Mouse (Mus musculus) adrenal gland, adult 2 months (tissue): ENCODE measurements around the gene Atad5. TPM values are rescaled to one million over a fixed set of nuclear protein-coding genes. Genes with fewer than 3 reads are reported as not detected.
"Not testable (repeated sequence)": the region's sequence is repeated elsewhere in the genome, so short reads cannot be mapped to it uniquely, and the experiment has no call there.

Source experiments
- DNase-seq: peaks from one replicate; pipeline ENCODE4 v3.0.0; 2021
- polyA plus RNA-seq: library from polyadenylated mRNA; depleted of rRNA; stranded (reverse); fragments of >200 nt; gene quantifications from 2 replicates; pipeline ENCODE4 v1.2.3, GENCODE M21; 2012
- total RNA-seq, 2 experiments: library from RNA; stranded (reverse); gene quantifications; 2 replicates each; pipeline ENCODE4 v1.2.3; 2021

The Atad5 gene
- total and polyA plus RNA-seq, 3 experiments, result 0.42 to 1.9 (median 1.3) TPM

DNA sequence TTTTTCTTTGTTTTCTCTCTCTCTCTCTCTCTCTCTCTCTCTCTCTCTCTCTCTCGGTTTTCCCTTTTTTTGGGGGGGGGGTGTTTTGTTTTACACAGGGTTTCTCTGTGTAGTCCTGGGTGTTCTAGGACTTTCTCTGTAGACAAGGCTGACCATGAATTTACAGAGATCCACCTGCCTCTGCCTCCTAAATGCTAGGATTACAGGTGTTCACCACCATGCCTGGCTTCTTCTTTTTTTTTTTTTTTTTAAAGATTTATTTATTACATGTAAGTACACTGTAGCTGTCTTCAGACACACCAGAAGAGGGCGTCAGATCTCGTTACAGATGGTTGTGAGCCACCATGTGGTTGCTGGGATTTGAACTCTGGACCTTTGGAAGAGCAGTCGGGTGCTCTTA is 59.8 kb downstream of the Atad5 start:
- not testable (repeated sequence) for DNase-seq

DNA sequence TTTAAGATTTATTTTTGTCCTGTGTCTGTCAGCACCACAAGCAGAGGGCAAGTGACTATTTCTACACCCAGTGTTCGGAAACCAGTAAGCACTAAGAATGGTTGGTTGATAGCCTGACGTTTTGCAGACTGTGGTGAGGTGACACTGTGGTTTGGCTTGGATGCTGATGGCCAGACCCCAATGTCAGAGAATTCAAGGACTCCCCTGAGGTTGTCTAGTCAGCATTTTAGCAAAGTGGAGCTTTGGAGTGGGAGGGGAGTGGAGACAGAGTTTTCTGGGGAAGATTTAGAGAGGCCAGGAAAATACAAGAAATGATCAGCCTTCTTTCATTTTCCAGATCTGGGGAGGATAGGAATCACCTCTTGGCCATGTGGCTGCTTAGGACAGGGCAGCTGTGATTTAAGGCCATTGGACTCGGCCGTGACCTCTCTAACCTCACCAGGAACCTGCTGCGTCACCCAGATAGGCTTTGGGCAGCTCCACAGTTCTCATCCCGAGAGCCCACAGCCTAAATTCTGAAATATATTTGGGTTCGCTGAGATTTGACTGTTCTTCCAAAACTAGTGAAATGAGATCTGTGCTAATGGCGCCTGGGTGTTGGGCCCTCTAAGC is 60.3 kb downstream of the Atad5 start:
- peak; percentile 56 for DNase-seq

DNA sequence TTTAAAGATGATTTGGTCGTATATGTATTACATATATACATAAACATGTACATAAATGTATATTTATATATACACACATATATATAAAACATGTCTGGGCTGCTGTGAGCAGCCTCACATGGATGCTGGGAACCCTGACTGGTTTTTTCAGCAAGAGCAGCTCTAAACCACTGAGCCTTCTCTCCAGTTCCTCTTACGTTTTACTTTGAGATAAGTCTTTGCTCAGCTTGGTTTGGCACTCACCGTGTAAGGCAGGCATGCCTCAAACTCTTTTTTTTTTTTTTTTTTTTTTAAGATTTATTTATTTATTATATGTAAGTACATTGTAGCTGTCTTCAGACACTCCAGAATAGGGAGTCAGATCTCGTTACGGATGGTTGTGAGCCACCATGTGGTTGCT is 61.4 kb downstream of the Atad5 start:
- DNase-seq, result no peak

DNA sequence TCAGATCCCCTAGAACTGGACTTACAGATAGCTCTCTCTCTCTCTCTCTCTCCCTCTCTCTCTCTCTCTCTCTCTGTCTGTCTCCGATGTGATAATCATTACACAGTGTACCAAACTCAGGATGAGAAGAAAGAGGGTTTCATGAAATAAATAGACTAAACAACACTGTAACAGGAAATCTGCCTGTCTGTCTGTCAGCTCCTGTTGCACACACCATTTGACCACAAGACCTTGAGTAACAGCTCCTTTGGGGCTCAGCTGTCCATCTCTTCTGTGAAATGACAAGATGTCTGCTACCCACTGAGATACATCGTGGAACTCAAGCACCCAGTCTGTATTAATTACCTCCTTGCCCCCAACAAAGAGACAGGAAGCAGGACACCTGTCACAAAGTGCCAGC is 62.3 kb downstream of the Atad5 start:
- no peak for DNase-seq

DNA sequence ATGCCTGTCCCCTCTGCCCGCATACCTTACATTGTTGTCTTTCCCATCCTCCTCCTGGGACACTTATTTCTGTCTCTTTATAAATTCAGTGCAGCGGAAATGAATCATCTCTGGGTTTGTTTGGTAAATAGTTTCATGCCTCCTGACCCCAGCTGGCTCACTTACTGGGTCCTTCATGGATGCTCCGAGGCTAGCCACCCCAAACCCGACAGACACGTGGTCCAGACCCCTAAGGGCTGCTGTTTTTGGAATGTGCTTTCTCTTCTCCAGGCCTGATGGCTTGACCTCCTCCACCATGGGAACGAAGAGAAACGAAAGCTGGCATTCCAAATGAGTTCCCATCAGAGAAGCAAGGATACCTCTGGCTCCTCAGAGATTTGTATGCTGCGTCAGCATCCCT is 63.2 kb downstream of the Atad5 start:
- no peak for DNase-seq

DNA sequence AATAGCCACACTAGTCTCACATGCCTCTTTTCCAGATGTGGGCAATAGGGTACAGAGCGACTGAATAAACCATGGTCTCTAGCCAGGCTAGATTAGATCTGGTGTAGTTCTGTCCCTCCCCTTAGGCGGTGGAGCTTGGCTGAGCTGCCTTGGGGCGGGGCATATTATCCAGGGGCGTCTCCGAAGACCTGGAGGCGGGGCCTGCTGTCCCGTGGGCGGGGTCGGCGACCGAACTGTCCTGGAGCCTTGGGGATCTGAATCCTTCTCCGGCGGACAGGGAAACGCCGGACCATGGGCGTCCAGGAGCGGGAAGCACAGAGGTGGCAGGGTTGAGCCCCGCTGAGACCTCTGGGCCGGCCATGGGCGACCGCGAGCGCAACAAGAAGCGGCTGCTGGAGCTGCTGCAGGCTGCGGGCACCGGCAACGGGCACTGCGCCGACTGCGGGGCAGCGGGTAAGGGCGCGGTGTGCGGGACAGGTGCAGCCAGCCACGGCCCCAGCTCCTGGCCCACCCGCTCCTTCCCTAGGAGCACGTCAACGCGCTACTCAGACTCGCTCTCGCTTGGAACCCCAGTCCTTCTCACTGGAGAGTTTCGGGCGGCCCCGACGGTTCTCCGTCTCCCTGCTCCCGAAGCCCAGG is 64.8 kb downstream of the Atad5 start, which contains the start of gene Adap2:
Gene Adap2 (plus strand): TSS at position 249 of the 639 bp plus-strand sequence.
- DNase-seq, result peak; percentile 97

DNA sequence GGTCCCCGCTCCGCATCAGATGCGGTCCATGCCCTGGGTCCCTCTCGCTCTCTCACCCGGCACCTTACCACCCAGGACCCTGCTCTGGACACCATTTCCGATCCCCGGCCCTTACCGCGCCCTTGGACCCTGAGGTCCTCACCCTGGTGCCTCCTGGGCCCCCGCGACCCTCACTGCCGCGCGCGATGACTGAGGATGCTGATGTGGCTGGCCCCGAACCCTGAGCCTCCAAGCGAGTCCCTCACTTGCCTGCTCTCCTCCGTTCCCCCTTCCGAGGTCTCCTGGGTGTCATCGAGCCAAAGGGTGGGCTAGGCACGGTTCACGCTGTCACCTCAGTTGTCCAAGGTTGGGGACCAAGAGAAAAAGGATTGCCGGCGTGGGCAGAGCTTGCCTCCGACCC is 65.3 kb downstream of the Atad5 start:
- no peak for DNase-seq

DNA sequence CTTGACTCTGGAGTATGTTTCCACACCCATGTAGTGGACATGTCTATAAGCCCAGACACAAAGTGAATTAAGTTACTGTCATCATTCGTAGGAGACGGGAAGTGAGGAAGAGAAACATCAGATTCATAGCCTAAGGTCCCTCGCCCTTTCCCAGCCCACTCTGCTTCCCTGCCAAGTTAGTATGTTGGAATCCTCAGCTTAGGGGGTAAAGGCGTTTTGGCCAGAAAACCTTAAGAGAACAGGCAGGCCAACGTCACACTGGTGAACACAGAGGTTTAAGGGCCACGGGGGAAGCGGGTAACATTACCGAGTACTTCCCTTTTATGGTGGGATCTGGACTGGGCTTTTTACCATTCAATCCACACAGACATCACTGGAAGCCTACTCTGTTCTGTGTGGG is 66.3 kb downstream of the Atad5 start:
- DNase-seq, result no peak

DNA sequence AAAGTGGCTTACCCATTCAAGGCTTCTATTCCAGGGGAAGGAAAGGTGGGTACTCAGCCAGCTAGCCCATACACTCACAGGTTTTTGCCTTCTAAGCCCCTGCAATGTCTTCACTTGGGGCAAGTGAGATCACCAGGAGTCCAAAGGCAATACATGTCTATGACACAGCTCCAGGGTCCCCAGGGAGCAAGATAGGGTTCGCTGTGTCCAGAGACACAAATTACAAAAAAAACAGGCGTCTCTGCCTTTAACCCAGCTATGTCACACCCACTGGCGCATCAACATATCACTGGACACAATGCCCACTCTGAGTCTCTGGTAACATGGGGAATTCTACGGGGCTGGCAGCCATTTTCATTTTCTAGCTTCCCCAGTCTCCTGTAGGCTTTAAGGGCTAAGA is 66.8 kb downstream of the Atad5 start:
- DNase-seq, result no peak

DNA sequence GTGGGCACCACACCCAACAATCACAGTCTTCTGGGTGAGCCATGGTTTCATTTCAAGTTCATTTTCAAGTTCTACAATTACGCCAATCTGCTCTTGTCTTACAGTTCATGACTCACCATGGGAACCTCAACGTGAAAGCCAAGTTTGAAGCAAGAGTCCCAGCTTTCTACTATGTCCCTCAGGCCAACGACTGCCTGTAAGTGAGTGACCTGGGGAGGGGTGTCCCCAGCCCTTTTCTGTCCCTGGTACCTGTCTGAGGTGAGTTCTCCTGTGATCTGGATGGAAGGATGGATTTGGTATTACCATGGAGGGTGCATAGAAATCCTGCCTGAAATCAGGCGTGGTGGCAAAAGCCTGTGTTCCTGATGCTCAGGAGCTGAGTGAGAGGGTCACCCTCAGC is 67.6 kb downstream of the Atad5 start:
- no peak for DNase-seq

DNA sequence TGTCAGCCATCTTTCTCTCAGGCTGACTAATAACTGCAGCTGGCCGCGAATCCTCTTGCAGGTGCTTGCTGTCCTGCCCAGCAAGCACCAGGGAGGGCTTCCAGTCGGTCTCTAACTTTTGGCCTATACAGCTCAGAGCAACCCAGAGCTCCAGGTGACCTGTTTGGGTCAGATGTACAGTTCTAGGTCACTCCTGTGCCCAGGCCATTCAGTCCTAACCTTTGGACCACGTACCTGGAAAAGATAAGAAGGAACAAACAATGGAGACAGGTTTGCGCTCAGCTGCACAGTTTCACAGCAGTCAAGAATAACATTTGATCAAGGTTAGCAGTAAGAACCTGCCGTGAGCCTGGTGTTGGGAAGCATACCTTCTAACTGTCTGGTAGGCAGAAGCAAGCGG is 69.8 kb downstream of the Atad5 start:
- DNase-seq, result no peak

DNA sequence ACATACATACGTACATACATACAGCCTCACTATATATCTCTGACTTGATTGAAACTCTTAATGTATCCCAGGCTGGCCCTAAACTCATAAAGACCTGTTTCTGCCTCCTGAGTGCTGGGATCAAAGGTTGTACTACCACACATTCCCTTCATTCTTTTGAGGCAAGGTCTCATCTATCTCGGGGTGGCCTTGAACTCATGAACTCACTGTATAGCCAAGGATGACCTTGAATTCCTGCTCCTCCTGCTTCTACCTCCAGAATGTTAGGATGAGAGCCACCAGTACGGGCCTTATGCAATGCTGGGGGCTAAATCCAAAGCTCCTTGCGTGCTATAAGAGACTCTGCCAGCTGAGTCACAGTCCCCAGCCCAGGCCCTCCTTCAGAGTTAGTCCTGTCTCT is 71.8 kb downstream of the Atad5 start:
- DNase-seq, result no peak

DNA sequence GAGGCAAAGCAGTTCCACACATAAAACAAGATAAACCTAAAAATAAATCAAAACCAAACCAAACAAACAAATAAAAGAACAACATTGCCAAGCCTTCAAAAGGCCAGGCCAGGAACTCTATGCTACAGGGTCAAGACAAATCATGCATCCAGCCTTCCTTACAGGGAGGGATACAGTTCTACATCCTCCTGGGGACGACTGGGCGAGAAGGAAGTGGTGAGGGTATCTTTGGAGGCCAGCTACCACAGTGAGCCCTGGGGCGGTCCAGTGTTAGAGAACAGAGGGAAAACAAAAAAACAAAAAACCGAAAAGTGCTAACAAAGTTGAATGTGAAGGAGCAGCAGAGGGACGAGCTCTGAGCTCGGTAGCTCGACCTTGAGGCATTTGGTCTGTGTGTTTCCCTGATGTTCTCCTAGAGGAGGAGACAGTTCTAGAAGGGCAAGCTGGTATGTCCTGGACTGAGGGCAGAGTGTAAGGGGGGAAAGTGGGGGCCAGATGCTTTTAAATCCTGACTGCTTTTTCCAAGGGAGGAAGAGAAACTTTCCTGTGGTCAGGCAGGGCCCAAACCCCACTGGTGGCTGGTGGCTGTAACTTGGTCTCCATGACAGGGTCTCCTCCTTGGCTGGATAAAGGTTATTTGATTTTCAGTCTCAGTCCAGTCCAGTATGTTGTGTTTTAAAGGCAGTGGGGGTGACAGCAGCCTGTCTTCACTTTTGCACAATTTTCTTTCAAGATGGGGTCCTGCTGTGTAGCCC is 74.3 kb downstream of the Atad5 start:
- no peak for DNase-seq

DNA sequence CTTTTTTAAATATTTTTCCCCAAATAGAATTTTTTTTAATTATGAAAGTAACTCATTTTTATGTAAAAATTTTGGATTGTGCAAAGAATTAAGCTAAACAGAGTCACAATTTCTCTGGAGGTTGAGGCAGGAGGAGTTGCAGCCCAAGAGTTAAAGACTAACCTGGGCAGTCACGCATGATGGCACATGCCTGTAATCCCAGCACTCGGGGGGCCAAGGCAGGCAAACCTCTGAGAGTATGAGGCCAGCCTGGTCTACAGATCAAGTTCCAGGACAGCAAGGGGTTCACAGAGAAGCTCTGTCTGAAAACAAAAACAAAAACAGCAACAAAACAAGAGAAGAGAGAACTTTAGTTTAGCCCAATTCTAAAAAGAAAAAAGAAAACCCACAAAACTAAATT is 75.0 kb downstream of the Atad5 start:
- no peak for DNase-seq

DNA sequence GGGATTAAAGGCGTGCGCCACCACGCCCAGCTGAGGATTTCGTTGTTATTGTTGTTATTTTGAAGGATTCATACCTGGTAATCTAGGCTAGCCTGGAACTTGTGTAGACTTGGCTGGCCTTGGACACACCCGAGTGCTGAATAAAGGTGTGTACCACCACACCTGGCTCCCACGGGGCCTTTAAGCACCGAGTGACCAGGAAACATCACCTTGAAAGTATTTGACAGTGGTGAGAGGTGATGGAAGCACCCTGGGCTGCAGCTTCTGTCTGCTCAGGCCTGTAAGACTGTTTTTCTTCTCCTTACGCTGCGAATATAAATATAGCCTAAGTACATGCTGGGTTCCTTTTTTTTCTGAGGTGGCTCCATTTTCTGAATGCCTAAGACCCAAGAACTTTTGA is 78.9 kb downstream of the Atad5 start:
- no peak for DNase-seq

DNA sequence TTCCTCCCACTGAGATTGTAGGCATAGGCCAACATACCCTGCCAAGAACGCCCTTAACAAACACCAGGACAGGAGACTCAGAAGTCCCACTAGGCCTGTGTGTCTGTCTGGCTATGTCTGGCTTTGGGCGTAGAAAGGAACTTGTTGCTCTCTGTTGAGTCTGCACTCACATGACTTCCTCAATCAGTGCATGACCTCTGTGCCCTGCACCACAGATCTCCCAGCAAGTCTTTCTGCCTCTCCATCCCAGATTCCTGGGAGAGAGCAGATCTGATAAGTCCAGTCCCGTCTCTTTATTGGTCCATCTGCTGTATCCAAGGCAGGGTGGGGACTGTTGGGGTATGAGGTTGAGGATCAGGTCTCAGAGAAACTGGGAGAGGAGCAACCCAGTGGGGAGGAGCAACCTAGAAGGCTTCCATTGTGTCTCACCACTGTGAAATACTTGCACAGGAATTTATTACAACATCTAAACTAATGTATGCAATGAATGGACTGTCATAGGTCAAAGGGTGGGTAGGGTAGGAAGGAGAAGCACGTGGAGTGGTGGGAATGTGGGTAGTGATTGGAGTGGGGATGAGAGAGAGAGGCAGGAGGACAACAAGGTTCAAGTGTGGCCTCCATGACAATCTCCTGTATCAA is 79.5 kb downstream of the Atad5 start:
- DNase-seq, result no peak

DNA sequence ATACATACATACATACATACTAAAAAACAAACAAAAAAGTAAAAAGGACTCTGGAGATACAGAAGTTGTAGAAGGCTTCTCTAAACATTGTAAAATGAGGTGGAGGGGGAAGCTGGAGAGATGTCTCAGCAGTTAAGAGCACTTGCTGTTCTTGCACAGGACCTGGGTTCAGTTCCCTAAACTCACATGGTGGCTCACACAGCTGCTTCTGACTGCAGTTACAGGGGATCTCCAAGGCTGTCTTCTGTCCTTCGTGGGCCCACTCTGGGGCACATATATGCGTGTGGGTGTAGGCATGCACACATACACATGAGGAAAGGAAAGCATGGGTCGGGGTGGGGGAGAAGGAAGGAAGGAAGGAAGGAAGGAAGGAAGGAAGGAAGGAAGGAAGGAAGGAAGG is 80.4 kb downstream of the Atad5 start:
- DNase-seq, result no peak

DNA sequence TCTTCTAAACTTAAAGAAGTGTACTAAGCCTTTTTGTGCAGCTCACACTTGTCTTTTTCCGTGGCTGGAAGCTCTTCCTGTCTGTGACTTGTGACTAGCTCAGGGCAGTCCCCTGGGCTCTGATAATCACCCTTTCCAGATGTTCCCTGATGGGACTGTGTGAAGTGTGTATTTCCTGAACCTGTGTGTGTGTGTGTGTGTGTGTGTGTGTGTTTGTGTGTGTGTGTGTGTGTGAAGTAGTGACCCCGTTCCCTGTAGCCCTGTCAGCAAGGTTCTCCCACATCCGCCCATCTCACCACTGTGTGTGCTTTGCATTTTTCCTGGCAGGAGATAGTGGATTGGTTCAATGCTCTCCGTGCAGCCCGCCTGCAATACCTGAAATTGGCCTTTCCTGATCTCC is 81.2 kb downstream of the Atad5 start:
- DNase-seq, result no peak

DNA sequence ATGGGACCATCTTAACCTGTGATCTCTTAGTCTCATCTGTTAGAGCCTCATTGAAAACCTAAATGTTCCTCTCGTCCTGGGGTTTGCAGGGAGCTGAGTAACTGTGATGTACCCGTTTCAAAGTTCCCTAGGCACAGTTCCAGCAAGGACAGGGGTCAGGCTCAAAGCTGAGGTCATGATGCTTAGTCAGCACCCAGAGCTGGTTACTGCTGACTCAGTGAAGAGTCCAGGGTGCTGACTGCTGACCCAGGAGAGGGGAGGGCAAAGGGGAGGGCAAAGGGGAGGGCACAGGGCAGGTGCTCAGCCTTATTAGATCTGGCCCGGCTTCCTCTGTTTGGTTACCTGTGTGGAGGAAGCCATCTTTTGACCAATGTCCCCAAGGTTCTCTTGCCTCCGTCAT is 82.7 kb downstream of the Atad5 start:
- peak; percentile 91 for DNase-seq

DNA sequence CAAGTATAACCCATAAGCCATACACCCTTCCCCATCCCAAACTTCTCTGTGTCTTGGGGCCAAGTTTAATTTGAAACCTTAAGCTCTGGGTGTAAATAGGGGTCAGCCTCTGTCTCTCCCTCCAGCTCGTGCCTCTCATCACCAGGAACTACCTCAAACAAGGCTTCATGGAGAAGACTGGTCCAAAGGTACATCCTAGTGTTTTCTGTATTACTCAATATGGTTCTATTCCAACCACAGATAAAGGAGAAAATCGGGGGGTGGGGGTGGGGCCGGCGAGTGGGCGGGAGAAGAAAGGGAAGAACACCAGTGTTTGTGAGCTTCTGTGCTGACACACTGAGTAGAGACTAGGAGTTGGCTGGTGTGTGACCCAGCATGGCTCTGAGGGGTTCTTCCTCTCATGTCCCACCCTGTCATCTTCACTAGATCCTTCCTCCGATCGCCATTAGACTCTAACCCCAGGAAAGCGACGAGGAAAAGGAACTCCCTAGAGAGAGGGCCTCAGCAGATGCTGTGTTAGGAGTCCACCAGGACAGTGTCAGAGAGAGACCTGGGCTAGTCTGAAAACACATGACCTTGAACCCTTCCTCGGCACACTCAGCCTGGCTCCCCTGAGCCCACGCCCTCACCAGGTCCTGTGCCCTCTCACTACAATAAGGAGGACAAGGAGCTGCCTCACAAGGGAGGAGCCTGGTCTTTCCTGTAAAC is 84.9 kb downstream of the Atad5 start:
- DNase-seq, result no peak

DNA sequence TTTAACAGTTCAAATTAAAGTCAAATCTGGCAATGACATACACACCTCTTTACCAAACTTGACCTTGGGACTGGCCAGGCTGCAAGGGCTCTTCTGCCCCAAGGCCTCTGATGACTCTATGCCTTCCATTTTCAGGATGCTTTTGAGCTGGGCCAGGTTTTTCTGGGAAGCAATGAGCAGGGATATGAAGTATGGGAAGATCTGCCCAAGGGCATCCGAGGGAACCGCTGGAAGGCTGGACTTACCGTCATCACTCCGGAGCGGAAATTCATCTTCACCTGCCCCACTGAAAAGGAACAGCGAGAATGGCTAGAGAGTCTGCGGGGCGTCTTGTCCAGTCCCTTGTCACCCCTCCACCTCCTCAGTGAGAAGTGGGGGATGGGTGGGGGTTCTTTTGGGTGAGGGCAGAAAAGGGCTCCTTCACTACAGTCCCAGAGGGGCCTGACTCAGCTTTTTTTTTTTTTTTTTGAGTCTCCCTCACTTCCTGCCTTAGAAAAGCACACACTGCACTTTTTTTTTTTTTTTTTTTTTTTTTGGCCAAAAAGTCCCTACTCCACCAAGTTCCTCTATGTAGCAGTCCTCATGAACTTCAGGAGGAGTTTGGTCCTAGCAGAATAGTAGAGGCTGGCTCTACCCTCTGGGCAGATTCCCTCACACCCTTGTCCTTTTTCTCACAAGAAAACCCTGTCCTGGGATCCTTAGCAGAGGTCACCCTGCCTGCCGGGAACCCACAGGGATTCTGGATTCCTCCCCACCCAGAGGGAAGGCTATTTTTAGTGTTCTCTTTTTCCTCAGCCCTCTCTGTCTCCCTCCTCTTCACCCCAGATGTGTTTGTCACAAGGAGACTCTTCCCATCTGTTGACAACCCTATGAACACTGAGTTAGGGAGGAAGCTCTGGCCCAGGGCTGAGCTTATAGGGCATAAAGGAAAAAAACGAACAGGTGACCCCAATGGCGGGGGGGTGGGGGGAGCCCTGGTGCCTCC is 88.0 kb downstream of the Atad5 start:
- peak; percentile 46 for DNase-seq
